35 mouse cellular contexts compared by ENCODE assay signal in the genomic region with DNA sequence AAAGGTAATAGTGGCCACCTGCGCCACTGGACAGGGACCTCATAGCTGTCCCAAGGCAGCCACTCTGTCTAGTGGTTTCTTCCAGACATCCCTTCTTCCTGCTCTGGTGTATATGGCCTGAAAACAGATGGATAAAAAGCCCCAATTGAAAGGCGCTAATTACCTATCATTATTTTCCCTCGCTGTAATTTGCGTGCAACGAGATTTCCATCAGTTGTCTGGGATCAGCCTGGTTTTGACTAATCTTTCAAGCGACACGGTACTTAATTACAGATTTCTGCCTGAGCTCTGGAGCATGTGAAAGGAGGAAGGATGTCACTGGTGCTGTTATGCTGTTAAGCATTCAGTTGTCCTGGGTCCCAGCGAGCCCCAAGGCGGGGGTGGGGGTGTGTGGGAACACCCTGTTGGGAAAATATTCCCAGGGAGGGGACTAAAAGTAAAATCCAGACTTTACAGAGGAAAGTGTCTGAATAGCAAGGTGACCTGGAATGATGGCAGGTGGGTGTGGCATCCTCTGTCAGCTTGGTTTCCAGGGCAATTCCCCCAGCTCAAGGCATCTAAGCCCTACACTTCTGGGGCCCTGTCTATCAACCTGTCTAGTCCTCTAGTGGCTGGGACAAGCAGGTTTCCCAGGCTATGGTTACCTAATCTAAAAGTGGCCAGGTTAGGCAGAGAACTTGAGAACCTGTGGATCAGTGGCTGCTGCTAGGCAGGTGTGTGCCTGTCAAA.
DNase-seq lines count a peak whose midpoint lies in the region; ATAC-seq and TF ChIP-seq lines count a peak whose summit lies in the region.
"Had no signal": no experiment of that assay in that cellular context is flagged by ENCODE, and none has a peak within 500 bp of the region (broad histone marks: within the 10 kb centered on the region; RNA-seq: fewer than 3 reads in every experiment).

No protein-coding gene starts in this region.

- no peak for TF ChIP-seq EP300 in ES-Bruce4 (IDR thresholded peaks at IDR 0.05; ENCODE audit: insufficient read depth, low read depth, low read length)

- DNase-seq in forebrain, embryonic 11.5 days (ENCODE audit: low spot score) = no peak
- peak; percentile 74 for DNase-seq in ZHBTc4 (ENCODE audit: low read depth, low spot score)
- DNase-seq in ovary, postnatal 14 days (ENCODE audit: low spot score) = no peak
- DNase-seq in left cerebral cortex, adult 2 months (ENCODE audit: extremely low spot score in 1 of 2, low spot score in 2 of 2) = no peak
- DNase-seq in layer of hippocampus, adult 18-20 months (ENCODE audit: low spot score in 2 of 2) = no peak
- DNase-seq: adrenal gland, postnatal 36 days; cerebellum, adult 11 months; cerebellum, adult 9-10 months; cerebellum, postnatal 36 days; embryo, embryonic 11 days; gastrocnemius, postnatal 14 days; heart, postnatal 14 days; kidney, adult 11 months; kidney, postnatal 4 days; layer of hippocampus, postnatal 36 days; liver; lung, embryonic 14.5 days; lung, postnatal 14 days; right cerebral cortex, postnatal 25 days; spleen, adult 18-20 months; thymus, adult 2 months; thymus, postnatal 4 days had no signal

- no peak overlapping the region for H3K4me2 ChIP-seq in forebrain, embryonic 13.5 days
- no peak overlapping the region for H3K4me2 ChIP-seq in forebrain, embryonic 11.5 days (ENCODE audit: low read depth, low read length, severe bottlenecking)
- no peak overlapping the region for H3K4me2 ChIP-seq in forebrain, embryonic 15.5 days (replicated peaks)
- H3K4me2 ChIP-seq: embryonic facial prominence, embryonic 13.5 days; hindbrain, embryonic 15.5 days; liver, embryonic 15.5 days; lung, embryonic 14.5 days; midbrain, embryonic 15.5 days; neural tube, embryonic 12.5 days had no signal

- no peak overlapping the region for H3K9ac ChIP-seq in forebrain, embryonic 13.5 days
- H3K9ac ChIP-seq in forebrain, embryonic 11.5 days (ENCODE audit: low read length) = no peak overlapping the region
- no peak overlapping the region for H3K9ac ChIP-seq in ES-Bruce4 (ENCODE audit: low read depth, poor library complexity, severe bottlenecking)
- no peak overlapping the region for H3K9ac ChIP-seq in forebrain, embryonic 15.5 days (replicated peaks)
- H3K9ac ChIP-seq: embryonic facial prominence, embryonic 13.5 days; hindbrain, embryonic 15.5 days; liver, embryonic 15.5 days; lung, embryonic 14.5 days; midbrain, embryonic 15.5 days; neural tube, embryonic 12.5 days had no signal

- H3K36me3 ChIP-seq in forebrain, embryonic 13.5 days (ENCODE audit: poor library complexity, severe bottlenecking) = no peaks in the 10 kb centered on the region
- no peaks in the 10 kb centered on the region for H3K36me3 ChIP-seq in forebrain, embryonic 11.5 days (ENCODE audit: control insufficient read depth, insufficient read depth, low read length)
- peaks cover 33% of the 10 kb centered on the region for H3K36me3 ChIP-seq in ES-Bruce4 (ENCODE audit: control insufficient read depth, insufficient read depth, low read length, poor library complexity, severe bottlenecking)
- no peaks in the 10 kb centered on the region for H3K36me3 ChIP-seq in forebrain, embryonic 15.5 days
- H3K36me3 ChIP-seq: embryonic facial prominence, embryonic 13.5 days; hindbrain, embryonic 10.5 days; hindbrain, embryonic 15.5 days; liver, embryonic 15.5 days; midbrain, embryonic 15.5 days; neural tube, embryonic 12.5 days had no signal

- H3K27ac ChIP-seq in forebrain, embryonic 13.5 days = peak overlapping the region; percentile 62
- H3K27ac ChIP-seq in forebrain, embryonic 11.5 days (ENCODE audit: low read depth, low read length) = no peak overlapping the region
- peak overlapping the region; percentile 21; the same call in 1 of the 2 replicates for H3K27ac ChIP-seq in ES-Bruce4 (ENCODE audit: insufficient read depth, low read length)
- H3K27ac ChIP-seq in forebrain, embryonic 15.5 days (replicated peaks) = peak overlapping the region; percentile 75
- no peak overlapping the region for H3K27ac ChIP-seq in left cerebral cortex, adult 2 months
- H3K27ac ChIP-seq: embryonic facial prominence, embryonic 13.5 days; hindbrain, embryonic 10.5 days; hindbrain, embryonic 15.5 days; kidney, postnatal 0 days; liver, embryonic 15.5 days; midbrain, embryonic 15.5 days; neural tube, embryonic 12.5 days had no signal

- ATAC-seq in forebrain, embryonic 13.5 days = peak; percentile 86
- ATAC-seq in forebrain, embryonic 11.5 days (replicated peaks; ENCODE audit: low FRiP score) = no peak
- ATAC-seq in forebrain, embryonic 15.5 days (replicated peaks) = peak; percentile 87
- ATAC-seq: inflammation-experienced regulatory T-cells, adult 6 months; midbrain, embryonic 15.5 days had no signal

- TF ChIP-seq CTCF in ES-Bruce4 (IDR thresholded peaks at IDR 0.05; ENCODE audit: low read depth, low read length) = no peak
- TF ChIP-seq CTCF in left cerebral cortex, adult 2 months (IDR thresholded peaks at IDR 0.05) = no peak

- WGBS in forebrain, embryonic 13.5 days = 31% methylated on average over 9 of the region's 9 CpGs
- WGBS in forebrain, embryonic 11.5 days = 59% methylated on average over 9 of the region's 9 CpGs
- WGBS in forebrain, embryonic 15.5 days = 20% methylated on average over 9 of the region's 9 CpGs

- H3K4me1 ChIP-seq in forebrain, embryonic 13.5 days = peaks cover 17% of the 10 kb centered on the region
- H3K4me1 ChIP-seq in forebrain, embryonic 11.5 days (replicated peaks; ENCODE audit: control insufficient read depth, insufficient read depth, low read length) = no peaks in the 10 kb centered on the region
- peaks cover 6% of the 10 kb centered on the region for H3K4me1 ChIP-seq in ES-Bruce4 (ENCODE audit: control insufficient read depth, insufficient read depth, low read length)
- peaks cover 15% of the 10 kb centered on the region for H3K4me1 ChIP-seq in forebrain, embryonic 15.5 days
- H3K4me1 ChIP-seq: hindbrain, embryonic 10.5 days; liver, embryonic 15.5 days; midbrain, embryonic 15.5 days; neural tube, embryonic 12.5 days had no signal

- no peak for TF ChIP-seq POLR2A in ES-Bruce4 (IDR thresholded peaks at IDR 0.05; ENCODE audit: insufficient read depth, low read length)

- intact Hi-C loops in left cerebral cortex, adult 2 months (cut with DNase I) = no loop called here

- H3K27me3 ChIP-seq in forebrain, embryonic 13.5 days = no peaks in the 10 kb centered on the region
- no peaks in the 10 kb centered on the region for H3K27me3 ChIP-seq in forebrain, embryonic 11.5 days (ENCODE audit: control insufficient read depth, insufficient read depth, low read length)
- H3K27me3 ChIP-seq in ES-Bruce4 (ENCODE audit: control insufficient read depth, insufficient read depth, low read length, poor library complexity, severe bottlenecking) = no peaks in the 10 kb centered on the region
- H3K27me3 ChIP-seq in forebrain, embryonic 15.5 days = no peaks in the 10 kb centered on the region
- H3K27me3 ChIP-seq: embryonic facial prominence, embryonic 13.5 days; hindbrain, embryonic 15.5 days; liver, embryonic 15.5 days; midbrain, embryonic 15.5 days; neural tube, embryonic 12.5 days had no signal

- H3K4me3 ChIP-seq in forebrain, embryonic 13.5 days = no peak overlapping the region
- H3K4me3 ChIP-seq in forebrain, embryonic 11.5 days (ENCODE audit: low read depth, low read length) = no peak overlapping the region
- H3K4me3 ChIP-seq in ES-Bruce4 (ENCODE audit: low read depth, low read length) = no peak overlapping the region
- no peak overlapping the region for H3K4me3 ChIP-seq in forebrain, embryonic 15.5 days
- H3K4me3 ChIP-seq in left cerebral cortex, adult 2 months = no peak overlapping the region
- H3K4me3 ChIP-seq: embryonic facial prominence, embryonic 13.5 days; erythroblast, embryonic 14.5 days; hindbrain, embryonic 10.5 days; hindbrain, embryonic 15.5 days; liver, embryonic 15.5 days; midbrain, embryonic 15.5 days; myocyte; neural tube, embryonic 12.5 days had no signal

- H3K9me3 ChIP-seq in forebrain, embryonic 13.5 days (replicated peaks) = 0 out of 2 replicates have a peak, but pooled peaks cover 4% of the 10 kb centered on the region
- H3K9me3 ChIP-seq in forebrain, embryonic 11.5 days (ENCODE audit: control insufficient read depth, low read length) = no peaks in the 10 kb centered on the region; the same call in 1 of the 2 replicates
- H3K9me3 ChIP-seq in ES-Bruce4 (replicated peaks; ENCODE audit: control insufficient read depth, insufficient read depth, low read length, poor library complexity, severe bottlenecking) = peaks cover 18% of the 10 kb centered on the region
- no peaks in the 10 kb centered on the region for H3K9me3 ChIP-seq in forebrain, embryonic 15.5 days
- H3K9me3 ChIP-seq: hindbrain, embryonic 10.5 days; hindbrain, embryonic 15.5 days; liver, embryonic 15.5 days; midbrain, embryonic 15.5 days; neural tube, embryonic 12.5 days had no signal

Comparison
In these comparisons a context has a peak if more than half of its experiments do, and no peak if none do; other contexts are left out.
1. H3K27ac ChIP-seq: peak in forebrain, embryonic 13.5 days (single experiment), ES-Bruce4 (single experiment) and forebrain, embryonic 15.5 days (single experiment); none in forebrain, embryonic 11.5 days (single experiment) and left cerebral cortex, adult 2 months (single experiment).